Mouse (Mus musculus): ENCODE measurements around the gene Lsr. TPM values are rescaled to one million over a fixed set of nuclear protein-coding genes. Genes with fewer than 3 reads are reported as not detected.
"Not testable (repeated sequence)": the region's sequence is repeated elsewhere in the genome, so short reads cannot be mapped to it uniquely, and the experiment has no call there.

The Lsr gene
- polyA plus RNA-seq, 1 experiment, result 2.1 TPM

DNA sequence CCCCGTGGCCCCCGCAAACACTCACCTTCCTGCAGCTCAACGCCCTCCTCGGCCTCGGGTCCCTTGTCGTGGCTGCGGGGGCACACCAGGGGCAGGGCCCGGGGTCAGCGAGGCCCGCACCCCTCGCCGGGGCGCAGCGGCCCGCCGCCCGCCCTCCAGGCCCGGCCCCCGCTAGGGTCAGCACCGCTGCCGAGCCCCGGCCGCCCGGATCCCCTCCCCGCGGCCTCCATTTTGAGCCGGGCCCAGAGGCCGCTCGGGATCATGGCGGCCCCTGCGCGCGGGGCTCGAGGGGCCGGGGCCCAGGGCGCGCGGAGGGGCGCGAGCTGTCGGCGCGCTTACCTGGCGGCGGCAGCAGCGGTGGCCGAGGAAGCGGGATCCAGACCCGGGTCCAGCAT, 16.9 kb downstream of the Lsr start:
- Histone ChIP-seq H3K9me3 (no peaks in the 10 kb centered on the region), H3K4me3 (replicated peaks) (peak overlapping the region; percentile 98), H3K4me1 (peaks cover 67% of the 10 kb centered on the region), H3K27me3 (replicated peaks) (no peaks in the 10 kb centered on the region), H3K36me3 (replicated peaks; ENCODE audit: low read length) (peaks cover 61% of the 10 kb centered on the region)
- TF ChIP-seq FLI1 (IDR thresholded peaks at IDR 0.05; ENCODE audit: low read length) (no peak), GATA1 (IDR thresholded peaks at IDR 0.05; ENCODE audit: borderline replicate concordance, low read length) (no peak)

DNA sequence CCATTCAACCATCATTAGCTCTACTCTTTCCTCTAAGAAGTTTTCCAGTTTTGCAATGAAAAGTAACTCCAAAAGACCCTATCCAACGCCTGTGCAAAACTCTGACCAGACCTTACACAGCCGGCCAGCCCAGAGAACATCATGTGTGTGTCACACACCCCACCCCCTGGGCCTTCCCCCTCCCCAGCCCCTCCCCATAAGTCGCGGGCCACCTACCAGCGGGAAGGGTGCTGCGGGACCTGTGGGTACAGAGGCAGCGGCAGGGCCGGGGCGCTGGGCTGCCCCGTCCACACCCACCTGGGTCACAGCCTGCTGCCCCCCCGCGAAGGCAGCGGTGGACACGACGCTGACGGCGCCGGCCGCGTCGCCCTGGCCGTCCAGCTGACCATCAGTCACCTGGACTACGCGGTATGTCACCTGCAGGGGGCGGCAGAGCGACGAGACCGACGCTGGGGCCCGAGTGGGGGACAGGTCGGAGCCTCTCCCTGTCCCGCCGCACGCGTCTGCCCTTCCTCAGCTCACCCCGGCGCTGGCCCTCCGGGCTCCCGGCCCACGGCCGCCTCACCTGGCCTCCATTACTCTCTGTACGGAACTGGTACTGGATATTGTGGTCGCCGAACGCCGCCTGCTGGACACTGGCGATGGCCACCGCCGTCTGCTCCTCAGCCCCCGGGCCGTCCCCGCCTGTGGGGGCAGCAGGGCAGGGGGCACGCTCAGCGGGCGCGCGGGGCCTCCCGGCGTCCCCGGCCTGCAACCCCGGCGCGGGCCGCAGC, 17.5 kb downstream of the Lsr start:
- Histone ChIP-seq H3K4me3 (replicated peaks) (peak overlapping the region; percentile 98), H3K27me3 (replicated peaks) (no peaks in the 10 kb centered on the region), H3K36me3 (replicated peaks; ENCODE audit: low read length) (peaks cover 66% of the 10 kb centered on the region), H3K4me1 (peaks cover 62% of the 10 kb centered on the region), H3K9me3 (no peaks in the 10 kb centered on the region)
- TF ChIP-seq GATA1 (IDR thresholded peaks at IDR 0.05; ENCODE audit: borderline replicate concordance, low read length) (no peak), FLI1 (IDR thresholded peaks at IDR 0.05; ENCODE audit: low read length) (no peak)

DNA sequence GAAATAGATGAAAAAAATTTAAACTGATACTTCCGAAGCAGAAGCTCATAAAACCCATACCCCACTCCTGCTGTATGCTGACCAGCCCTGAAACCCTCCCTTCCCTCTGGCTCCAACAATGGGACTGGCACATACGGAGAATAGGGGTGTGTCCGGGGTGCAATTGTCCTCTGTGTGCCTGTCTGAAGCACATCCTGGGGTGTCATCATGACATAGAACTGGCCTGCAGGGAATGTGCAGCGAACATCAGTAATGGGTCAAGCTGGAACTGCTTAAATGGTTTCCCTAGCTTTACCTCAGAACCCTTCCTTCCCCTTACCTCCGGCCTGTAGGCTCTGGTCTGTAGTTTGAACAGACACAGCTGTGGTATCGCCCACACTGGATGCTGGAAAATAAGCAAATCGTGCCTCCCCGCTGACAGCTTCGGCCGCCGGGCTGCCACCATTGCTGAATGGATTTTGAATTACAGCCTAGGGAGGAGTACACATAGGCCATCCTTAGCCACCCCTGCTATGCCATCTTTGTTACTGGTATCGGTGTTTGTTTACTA, 18.2 kb downstream of the Lsr start:
- TF ChIP-seq FLI1 (IDR thresholded peaks at IDR 0.05; ENCODE audit: low read length) (no peak), GATA1 (IDR thresholded peaks at IDR 0.05; ENCODE audit: borderline replicate concordance, low read length) (no peak)
- Histone ChIP-seq H3K9me3 (no peaks in the 10 kb centered on the region), H3K4me3 (replicated peaks) (peak overlapping the region; percentile 98), H3K27me3 (replicated peaks) (no peaks in the 10 kb centered on the region), H3K36me3 (replicated peaks; ENCODE audit: low read length) (peaks cover 74% of the 10 kb centered on the region), H3K4me1 (peaks cover 58% of the 10 kb centered on the region)

DNA sequence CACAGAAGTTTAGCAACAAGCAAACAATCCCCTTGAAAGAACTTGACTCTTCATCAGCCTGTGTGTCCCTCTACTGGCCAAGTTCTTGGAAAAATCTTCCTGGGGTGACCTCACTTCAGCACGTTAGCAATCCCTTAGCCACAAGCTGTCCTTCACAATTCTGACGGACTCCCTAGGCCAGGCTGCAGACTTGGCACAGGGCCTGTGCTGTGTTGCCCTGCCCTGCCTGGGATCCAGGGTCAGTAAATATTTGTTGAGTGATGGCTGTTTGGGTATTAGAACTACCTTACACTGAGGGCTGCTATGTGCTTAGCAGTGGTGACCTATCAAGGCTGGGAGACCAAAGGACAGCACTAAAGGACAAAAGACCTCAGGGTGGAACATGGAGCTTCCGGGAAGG, 19.2 kb downstream of the Lsr start:
- Histone ChIP-seq H3K4me1 (peaks cover 49% of the 10 kb centered on the region), H3K4me3 (replicated peaks) (peak overlapping the region; percentile 60), H3K9me3 (no peaks in the 10 kb centered on the region), H3K36me3 (replicated peaks; ENCODE audit: low read length) (peaks cover 76% of the 10 kb centered on the region), H3K27me3 (replicated peaks) (no peaks in the 10 kb centered on the region)
- TF ChIP-seq GATA1 (IDR thresholded peaks at IDR 0.05; ENCODE audit: borderline replicate concordance, low read length) (no peak), FLI1 (IDR thresholded peaks at IDR 0.05; ENCODE audit: low read length) (no peak)

DNA sequence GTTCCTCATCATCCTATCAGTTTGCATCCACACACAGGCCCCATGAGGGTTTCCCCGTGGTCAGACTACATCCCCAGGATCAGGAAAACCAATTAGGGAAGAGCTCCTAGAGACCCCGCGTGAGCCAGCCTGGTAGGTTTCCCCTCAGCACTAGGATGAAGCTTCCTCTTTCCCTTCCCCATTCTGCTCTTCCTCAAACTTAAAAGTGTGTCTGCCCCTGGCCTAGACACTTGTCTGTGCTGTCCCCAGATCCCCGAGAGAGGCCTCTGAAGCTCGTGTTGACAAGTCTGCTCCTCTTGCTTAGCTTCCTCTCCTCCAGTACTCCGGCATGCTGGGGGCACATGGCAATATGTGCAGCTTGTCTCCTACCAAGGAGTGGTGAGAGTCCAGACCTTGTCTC, 19.8 kb downstream of the Lsr start:
- Histone ChIP-seq H3K27me3 (replicated peaks) (no peaks in the 10 kb centered on the region), H3K4me3 (replicated peaks) (no peak overlapping the region), H3K9me3 (no peaks in the 10 kb centered on the region), H3K4me1 (peaks cover 43% of the 10 kb centered on the region), H3K36me3 (replicated peaks; ENCODE audit: low read length) (peaks cover 74% of the 10 kb centered on the region)
- TF ChIP-seq GATA1 (IDR thresholded peaks at IDR 0.05; ENCODE audit: borderline replicate concordance, low read length), result no peak
- TF ChIP-seq FLI1 (IDR thresholded peaks at IDR 0.05; ENCODE audit: low read length), result no peak

DNA sequence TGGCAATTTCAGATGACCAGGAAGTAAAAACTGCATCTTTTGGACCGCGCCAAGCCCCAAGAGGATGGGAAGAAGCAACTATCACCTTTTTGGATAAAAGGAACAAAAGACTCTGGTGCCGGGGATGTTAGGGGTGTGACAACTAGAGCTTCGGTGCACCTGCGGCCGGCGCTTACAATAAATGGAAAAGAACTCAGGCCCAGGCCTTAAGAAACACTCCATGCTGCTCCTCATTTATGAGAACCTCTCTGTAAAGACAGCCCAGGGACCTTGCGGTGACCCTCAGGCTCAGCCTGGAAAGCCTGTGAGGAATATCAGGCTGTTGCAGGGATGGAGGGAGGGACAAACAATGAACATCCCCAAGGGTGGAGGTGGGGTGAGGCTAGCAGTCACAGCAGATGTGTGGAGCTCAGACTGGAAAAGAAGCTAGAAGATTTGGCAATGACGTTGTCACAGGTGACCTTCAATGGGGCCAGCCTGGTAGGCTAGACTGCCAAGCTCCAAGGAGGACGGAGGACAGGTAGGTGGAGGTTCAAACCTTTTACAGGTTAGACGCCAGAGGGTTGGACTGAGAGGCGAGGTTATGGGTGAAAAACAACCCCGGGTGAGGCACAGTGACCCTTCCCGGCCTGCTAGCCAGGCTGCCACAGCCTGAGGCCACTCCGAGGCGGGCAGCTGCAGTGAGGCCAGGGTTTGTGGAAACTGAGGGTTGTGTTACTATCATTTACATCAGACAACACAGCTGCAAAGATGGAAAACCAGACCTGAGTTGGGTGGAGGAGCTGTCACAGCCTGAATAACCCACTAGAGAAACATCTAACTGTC, 20.6 kb downstream of the Lsr start:
- Histone ChIP-seq H3K4me1 (peaks cover 35% of the 10 kb centered on the region), H3K9me3 (no peaks in the 10 kb centered on the region), H3K36me3 (replicated peaks; ENCODE audit: low read length) (peaks cover 72% of the 10 kb centered on the region), H3K4me3 (replicated peaks) (no peak overlapping the region), H3K27me3 (replicated peaks) (no peaks in the 10 kb centered on the region)
- TF ChIP-seq GATA1 (IDR thresholded peaks at IDR 0.05; ENCODE audit: borderline replicate concordance, low read length), result no peak
- TF ChIP-seq FLI1 (IDR thresholded peaks at IDR 0.05; ENCODE audit: low read length), result no peak

DNA sequence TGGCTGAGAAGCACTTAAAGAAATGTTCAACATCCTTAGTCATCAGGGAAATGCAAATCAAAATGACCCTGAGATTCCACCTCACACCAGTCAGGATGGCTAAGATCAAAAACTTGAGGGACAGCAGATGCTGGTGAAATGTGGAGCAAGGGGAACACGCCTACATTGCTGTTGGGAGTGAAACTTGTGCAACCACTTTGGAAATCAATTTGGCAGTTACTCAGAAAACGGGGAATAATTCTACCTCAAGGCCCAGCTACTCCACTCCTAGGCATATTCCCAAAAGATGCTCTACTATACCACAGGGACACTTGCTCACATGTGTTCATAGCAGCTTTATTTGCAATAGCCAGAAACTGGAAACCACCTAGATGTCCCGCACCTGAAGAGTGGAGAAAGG, 23.4 kb downstream of the Lsr start:
- H3K27me3 ChIP-seq (replicated peaks); H3K9me3 ChIP-seq; H3K4me3 ChIP-seq (replicated peaks): not testable (repeated sequence)
- Histone ChIP-seq H3K36me3 (replicated peaks; ENCODE audit: low read length) (peaks cover 81% of the 10 kb centered on the region), H3K4me1 (peaks cover 25% of the 10 kb centered on the region)

DNA sequence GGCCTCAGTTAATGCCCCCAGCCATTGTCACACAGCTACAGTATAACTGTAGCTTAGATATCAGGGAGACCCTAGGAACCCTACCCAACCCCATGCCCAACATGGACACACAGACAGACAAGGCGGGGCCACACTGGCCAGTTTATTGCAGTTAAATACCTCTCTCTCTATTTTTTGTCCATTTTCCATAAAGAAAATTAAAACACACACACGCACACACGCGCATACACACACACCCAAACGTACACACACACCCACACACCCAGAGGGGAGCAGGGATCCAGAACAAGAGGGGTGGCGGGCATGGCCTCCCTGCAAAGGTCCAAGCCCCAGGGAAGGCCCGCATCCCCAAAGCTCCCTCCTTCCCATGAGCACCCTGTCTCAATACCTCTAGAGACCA, 27.4 kb downstream of the Lsr start:
- H3K9me3 ChIP-seq, result no peaks in the 10 kb centered on the region
- peaks cover 42% of the 10 kb centered on the region for H3K36me3 ChIP-seq (replicated peaks; ENCODE audit: low read length)
- no peak overlapping the region for H3K4me3 ChIP-seq (replicated peaks)

DNA sequence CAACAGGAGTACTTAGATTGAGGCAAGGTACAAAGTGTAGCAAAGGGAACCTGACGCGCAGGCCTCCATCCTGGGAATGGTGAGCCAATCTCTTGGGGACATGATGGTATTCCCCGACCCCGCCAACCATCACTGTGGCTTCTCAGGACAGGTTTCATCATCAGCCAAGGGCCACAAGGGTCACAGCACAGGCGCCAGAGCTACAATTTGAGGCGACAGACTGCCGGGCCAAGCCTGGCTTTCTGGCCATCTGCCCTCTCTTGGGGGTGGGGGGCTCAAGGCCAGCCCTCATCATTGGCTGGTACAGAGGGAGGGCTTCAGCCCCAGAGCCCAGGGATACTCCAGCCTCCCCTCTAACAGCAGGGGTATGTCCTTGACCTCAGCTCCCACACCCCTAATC, 27.8 kb downstream of the Lsr start:
- not testable (repeated sequence) for H3K9me3 ChIP-seq; H3K4me3 ChIP-seq (replicated peaks); H3K27me3 ChIP-seq (replicated peaks)
- Histone ChIP-seq H3K4me1 (peaks cover 12% of the 10 kb centered on the region; the same call in 1 of the 2 replicates), H3K36me3 (replicated peaks; ENCODE audit: low read length) (peaks cover 38% of the 10 kb centered on the region)

More for the DNA sequence above, 27.4 kb downstream of the Lsr start:
- Histone ChIP-seq H3K27me3 (replicated peaks) (no peaks in the 10 kb centered on the region), H3K4me1 (peaks cover 12% of the 10 kb centered on the region; the same call in 1 of the 2 replicates)
- TF ChIP-seq GATA1 (IDR thresholded peaks at IDR 0.05; ENCODE audit: borderline replicate concordance, low read length) (no peak), FLI1 (IDR thresholded peaks at IDR 0.05; ENCODE audit: low read length) (no peak)

DNA sequence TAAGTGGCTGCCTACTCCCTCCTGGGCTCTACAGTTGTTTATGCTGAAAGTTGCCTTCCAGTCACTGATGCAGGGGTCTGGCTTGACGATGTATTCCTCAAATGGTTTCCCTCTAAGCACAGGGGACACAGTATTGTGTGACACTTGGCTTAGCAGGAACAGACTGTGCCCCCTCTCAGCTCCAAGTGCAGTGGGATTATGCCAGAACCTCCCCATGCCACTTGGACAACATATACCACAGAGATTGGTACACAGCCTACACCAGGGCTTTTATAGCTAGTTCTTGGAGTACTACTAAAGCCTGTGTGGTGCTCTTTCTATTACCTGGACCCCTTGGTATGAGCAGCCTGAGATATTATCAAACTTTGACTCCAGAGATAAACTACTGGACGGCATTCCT, 28.6 kb downstream of the Lsr start:
- peaks cover 12% of the 10 kb centered on the region; the same call in 1 of the 2 replicates for H3K4me1 ChIP-seq
- H3K4me3 ChIP-seq (replicated peaks); H3K9me3 ChIP-seq; H3K27me3 ChIP-seq (replicated peaks): not testable (repeated sequence)
- peaks cover 30% of the 10 kb centered on the region for H3K36me3 ChIP-seq (replicated peaks; ENCODE audit: low read length)

All from megakaryocyte, embryonic 14.5 days (primary cell).